Mouse (Mus musculus): ENCODE measurements around the gene Fgfr2. TPM values are rescaled to one million over a fixed set of nuclear protein-coding genes. Genes with fewer than 3 reads are reported as not detected.

Fgfr2 gene
- polyA plus RNA-seq, 1 experiment from 2014 or later, result 17.2 TPM

- no peak for ATAC-seq (replicated peaks; ENCODE audit: insufficient number of reproducible peaks, insufficient read depth, low FRiP score, low read depth)
- Histone ChIP-seq H3K9ac (no peak overlapping the region), H3K27me3 (no peaks in the 10 kb centered on the region), H3K36me3 (no peaks in the 10 kb centered on the region), H3K4me2 (no peak overlapping the region), H3K27ac (no peak overlapping the region), H3K9me3 (replicated peaks) (no peaks in the 10 kb centered on the region), H3K4me3 (no peak overlapping the region), H3K4me1 (replicated peaks) (0 out of 2 replicates have a peak, but pooled peaks cover 3% of the 10 kb centered on the region)
- WGBS, result 48% methylated on average over 1 of the region's 1 CpGs
These were observed 2095.6 kb downstream of the Fgfr2 start for GRCm38 (mm10) chr7:131027557-131027956.

GRCm38 (mm10) chr7:131024807-131025206 is 2098.3 kb downstream of the Fgfr2 start:
- Histone ChIP-seq H3K9ac (no peak overlapping the region), H3K4me1 (replicated peaks) (0 out of 2 replicates have a peak, but pooled peaks cover 3% of the 10 kb centered on the region), H3K27ac (no peak overlapping the region), H3K4me2 (no peak overlapping the region), H3K4me3 (no peak overlapping the region), H3K27me3 (no peaks in the 10 kb centered on the region), H3K36me3 (no peaks in the 10 kb centered on the region), H3K9me3 (replicated peaks) (no peaks in the 10 kb centered on the region)
- no peak for ATAC-seq (replicated peaks; ENCODE audit: insufficient number of reproducible peaks, insufficient read depth, low FRiP score, low read depth)
- 19% methylated on average over 1 of the region's 1 CpGs for WGBS

GRCm38 (mm10) chr7:131019181-131019580 is 2104.0 kb downstream of the Fgfr2 start:
- Histone ChIP-seq H3K4me1 (replicated peaks) (no peaks in the 10 kb centered on the region), H3K4me3 (no peak overlapping the region), H3K4me2 (no peak overlapping the region), H3K9ac (no peak overlapping the region), H3K27ac (no peak overlapping the region), H3K9me3 (replicated peaks) (0 out of 2 replicates have a peak, but pooled peaks cover 5% of the 10 kb centered on the region), H3K27me3 (no peaks in the 10 kb centered on the region), H3K36me3 (no peaks in the 10 kb centered on the region)
- no peak for ATAC-seq (replicated peaks; ENCODE audit: insufficient number of reproducible peaks, insufficient read depth, low FRiP score, low read depth)
- whole genome bisulfite sequencing, result 77% methylated on average over 2 of the region's 2 CpGs

- Histone ChIP-seq H3K9me3 (replicated peaks) (0 out of 2 replicates have a peak, but pooled peaks cover 6% of the 10 kb centered on the region), H3K4me2 (no peak overlapping the region), H3K27me3 (no peaks in the 10 kb centered on the region), H3K9ac (no peak overlapping the region), H3K4me1 (replicated peaks) (no peaks in the 10 kb centered on the region), H3K36me3 (no peaks in the 10 kb centered on the region), H3K4me3 (no peak overlapping the region), H3K27ac (no peak overlapping the region)
- no peak for ATAC-seq (replicated peaks; ENCODE audit: insufficient number of reproducible peaks, insufficient read depth, low FRiP score, low read depth)
- 55% methylated on average over 1 of the region's 1 CpGs for WGBS
These were observed 2111.2 kb downstream of the Fgfr2 start for GRCm38 (mm10) chr7:131011901-131012300.

GRCm38 (mm10) chr7:131009178-131009577 is 2114.0 kb downstream of the Fgfr2 start:
- ATAC-seq (replicated peaks; ENCODE audit: insufficient number of reproducible peaks, insufficient read depth, low FRiP score, low read depth), result no peak

GRCm38 (mm10) chr7:131007221-131007620 is 2115.9 kb downstream of the Fgfr2 start:
- no peak overlapping the region for H3K4me3 ChIP-seq
- no peaks in the 10 kb centered on the region for H3K27me3 ChIP-seq
- H3K4me2 ChIP-seq, result no peak overlapping the region
- no peak for ATAC-seq (replicated peaks; ENCODE audit: insufficient number of reproducible peaks, insufficient read depth, low FRiP score, low read depth)
- H3K36me3 ChIP-seq, result no peaks in the 10 kb centered on the region
- 82% methylated on average over 2 of the region's 2 CpGs for WGBS
- H3K4me1 ChIP-seq (replicated peaks), result no peaks in the 10 kb centered on the region
- no peak overlapping the region for H3K9ac ChIP-seq
- no peaks in the 10 kb centered on the region for H3K9me3 ChIP-seq (replicated peaks)
- no peak overlapping the region for H3K27ac ChIP-seq

More at GRCm38 (mm10) chr7:131009178-131009577, 2114.0 kb downstream of the Fgfr2 start:
- WGBS, result 64% methylated on average over 5 of the region's 5 CpGs
- no peaks in the 10 kb centered on the region for H3K27me3 ChIP-seq
- no peak overlapping the region for H3K9ac ChIP-seq
- no peaks in the 10 kb centered on the region for H3K36me3 ChIP-seq
- H3K4me3 ChIP-seq, result no peak overlapping the region
- no peak overlapping the region for H3K27ac ChIP-seq
- H3K4me1 ChIP-seq (replicated peaks), result no peaks in the 10 kb centered on the region
- no peak overlapping the region for H3K4me2 ChIP-seq
- H3K9me3 ChIP-seq (replicated peaks), result 0 out of 2 replicates have a peak, but pooled peaks cover 3% of the 10 kb centered on the region

GRCm38 (mm10) chr7:131004071-131004470 is 2119.1 kb downstream of the Fgfr2 start:
- Histone ChIP-seq H3K27me3 (no peaks in the 10 kb centered on the region), H3K36me3 (no peaks in the 10 kb centered on the region), H3K9me3 (replicated peaks) (no peaks in the 10 kb centered on the region), H3K4me1 (replicated peaks) (no peaks in the 10 kb centered on the region), H3K9ac (no peak overlapping the region), H3K27ac (no peak overlapping the region), H3K4me3 (no peak overlapping the region), H3K4me2 (no peak overlapping the region)
- WGBS, result 88% methylated on average over 5 of the region's 5 CpGs
- no peak for ATAC-seq (replicated peaks; ENCODE audit: insufficient number of reproducible peaks, insufficient read depth, low FRiP score, low read depth)

GRCm38 (mm10) chr7:131001976-131002726 is 2121.0 kb downstream of the Fgfr2 start:
- H3K27ac ChIP-seq, result no peak overlapping the region
- H3K4me2 ChIP-seq, result no peak overlapping the region
- no peaks in the 10 kb centered on the region for H3K9me3 ChIP-seq (replicated peaks)
- no peak overlapping the region for H3K9ac ChIP-seq
- no peaks in the 10 kb centered on the region for H3K36me3 ChIP-seq
- no peak for ATAC-seq (replicated peaks; ENCODE audit: insufficient number of reproducible peaks, insufficient read depth, low FRiP score, low read depth)
- no peaks in the 10 kb centered on the region for H3K27me3 ChIP-seq
- WGBS, result 77% methylated on average over 12 of the region's 12 CpGs
- no peak overlapping the region for H3K4me3 ChIP-seq
- H3K4me1 ChIP-seq (replicated peaks), result no peaks in the 10 kb centered on the region

- H3K27ac ChIP-seq, result no peak overlapping the region
- no peaks in the 10 kb centered on the region for H3K9me3 ChIP-seq (replicated peaks)
- no peak for ATAC-seq (replicated peaks; ENCODE audit: insufficient number of reproducible peaks, insufficient read depth, low FRiP score, low read depth)
- H3K4me3 ChIP-seq, result no peak overlapping the region
- H3K9ac ChIP-seq, result no peak overlapping the region
- no peak overlapping the region for H3K4me2 ChIP-seq
- no peaks in the 10 kb centered on the region for H3K36me3 ChIP-seq
- peaks cover under 1% of the 10 kb centered on the region for H3K4me1 ChIP-seq (replicated peaks)
- H3K27me3 ChIP-seq, result no peaks in the 10 kb centered on the region
- 49% methylated on average over 8 of the region's 8 CpGs for WGBS
These were observed 2129.2 kb downstream of the Fgfr2 start for GRCm38 (mm10) chr7:130993907-130994306.

- H3K4me2 ChIP-seq, result no peak overlapping the region
- H3K27me3 ChIP-seq, result no peaks in the 10 kb centered on the region
- H3K4me3 ChIP-seq, result no peak overlapping the region
- no peak overlapping the region for H3K9ac ChIP-seq
- 82% methylated on average over 13 of the region's 13 CpGs for WGBS
- no peak for ATAC-seq (replicated peaks; ENCODE audit: insufficient number of reproducible peaks, insufficient read depth, low FRiP score, low read depth)
- no peaks in the 10 kb centered on the region for H3K9me3 ChIP-seq (replicated peaks)
- peaks cover 16% of the 10 kb centered on the region for H3K4me1 ChIP-seq (replicated peaks)
- H3K27ac ChIP-seq, result no peak overlapping the region
- H3K36me3 ChIP-seq, result no peaks in the 10 kb centered on the region
These were observed 2131.9 kb downstream of the Fgfr2 start for GRCm38 (mm10) chr7:130991174-130991789.

- WGBS, result 76% methylated on average over 3 of the region's 3 CpGs
- Histone ChIP-seq H3K4me1 (replicated peaks) (peaks cover 16% of the 10 kb centered on the region), H3K27me3 (no peaks in the 10 kb centered on the region), H3K27ac (no peak overlapping the region), H3K9me3 (replicated peaks) (no peaks in the 10 kb centered on the region), H3K9ac (no peak overlapping the region), H3K4me2 (no peak overlapping the region), H3K4me3 (no peak overlapping the region), H3K36me3 (no peaks in the 10 kb centered on the region)
- no peak for ATAC-seq (replicated peaks; ENCODE audit: insufficient number of reproducible peaks, insufficient read depth, low FRiP score, low read depth)
These were observed 2133.8 kb downstream of the Fgfr2 start for GRCm38 (mm10) chr7:130989371-130989770.
